Mouse (Mus musculus) ES-Bruce4 (cell line): ENCODE measurements at regions not wholly inside any gene's neighbourhood (a gene's known extent, or its start where the extent isn't known, plus 50 kb on each side); places are given as distances from the start of the nearest gene placed in this dataset.

Experiments used
- CTCF ChIP-seq: IDR thresholded peaks from one replicate; pipeline ENCODE4 v1.8.1; 2011; ENCODE audit warnings: low read depth, low read length
- EP300 ChIP-seq: IDR thresholded peaks from 2 replicates; pipeline ENCODE4 v1.6.1; 2011; ENCODE audit warnings: low read depth, low read length; ENCODE audit not compliant: insufficient read depth
- POLR2A ChIP-seq: IDR thresholded peaks from one replicate; pipeline ENCODE4 v1.8.1; 2011; ENCODE audit warnings: low read length; ENCODE audit not compliant: insufficient read depth

DNA sequence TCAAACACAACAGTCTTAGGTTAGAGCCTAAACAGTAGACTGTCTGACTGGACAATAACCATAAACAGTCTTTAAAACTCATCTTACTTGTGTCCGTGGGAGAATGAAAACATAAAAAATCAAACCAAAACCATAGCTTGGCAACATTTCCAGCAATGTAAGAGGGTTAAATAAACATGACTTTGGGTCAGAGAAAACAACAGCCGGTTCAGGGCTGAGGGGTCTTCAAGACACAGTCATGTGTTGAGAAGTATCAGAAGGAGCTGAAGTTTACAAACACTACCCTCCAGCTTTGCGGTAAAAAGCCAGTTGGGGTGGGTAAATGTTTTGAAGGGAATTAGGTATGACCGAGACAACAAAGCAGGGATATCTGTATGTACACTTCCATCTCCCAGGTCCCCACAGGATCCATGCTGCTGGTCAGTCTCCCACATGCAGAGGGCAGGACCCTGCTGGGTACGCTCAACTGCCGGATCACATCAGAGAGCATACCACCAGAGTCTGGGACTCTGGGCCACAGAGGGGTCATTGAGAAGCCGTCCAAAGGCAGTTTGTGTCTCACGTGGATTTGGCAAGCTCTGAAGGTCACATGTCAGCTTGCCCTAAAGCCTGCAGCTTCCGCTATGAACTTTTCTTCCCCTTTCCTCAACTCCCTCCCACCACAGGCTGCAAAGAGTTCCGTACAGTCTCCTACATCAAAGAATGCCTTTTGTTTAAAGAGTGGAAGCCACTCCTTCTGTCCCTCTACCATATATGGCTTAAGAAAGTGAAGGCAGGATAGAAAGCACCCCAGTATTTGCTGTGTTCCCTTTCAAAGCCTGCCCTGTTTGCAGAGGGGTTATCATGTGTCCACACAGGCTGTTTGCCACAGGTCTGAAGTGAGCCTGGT is 103.9 kb upstream of the Thbs1 start:
- TF ChIP-seq CTCF (no peak), POLR2A (no peak), EP300 (no peak)
